In genomic region chr13:51918781-51919170, GRCm38 (mm10) we compare ENCODE assay signal across 10 mouse cellular contexts.
A peak's percentile ranks its signal among the peaks of the same experiment; 100 is the strongest.
DNase-seq lines count a peak whose midpoint lies in the region; ATAC-seq and TF ChIP-seq lines count a peak whose summit lies in the region.
"Had no signal": no experiment of that assay in that cellular context is flagged by ENCODE, and none has a peak within 500 bp of the region (broad histone marks: within the 10 kb centered on the region; RNA-seq: fewer than 3 reads in every experiment).

No protein-coding gene starts in this region.

- DNase-seq in kidney, adult 2 months = peak; percentile 80
- DNase-seq in kidney, postnatal 14 days = no peak
- peak; percentile 60 to 79 for DNase-seq in kidney, postnatal 36 days
- DNase-seq in stomach, postnatal 0 days (ENCODE audit: low spot score) = no peak
- no peak for DNase-seq in layer of hippocampus, adult 9-11 months
- no peak for DNase-seq in heart, adult 8-10 months (ENCODE audit: low spot score)
- no peak for DNase-seq in spleen, postnatal 10 days (ENCODE audit: low spot score in 2 of 2)

- no peak overlapping the region for H3K27ac ChIP-seq in kidney, adult 2 months (ENCODE audit: insufficient read depth, low read depth, low read length)
- H3K27ac ChIP-seq in forebrain, embryonic 16.5 days (ENCODE audit: low read length) = peak overlapping the region; percentile 77
- H3K27ac ChIP-seq in stomach, postnatal 0 days (replicated peaks) = no peak overlapping the region
- H3K27ac ChIP-seq: kidney, postnatal 0 days; lung, embryonic 15.5 days had no signal

- H3K36me3 ChIP-seq in kidney, adult 2 months (ENCODE audit: control insufficient read depth, insufficient read depth, low read length) = no peaks in the 10 kb centered on the region
- H3K36me3 ChIP-seq in forebrain, embryonic 16.5 days (ENCODE audit: control insufficient read depth, insufficient read depth) = no peaks in the 10 kb centered on the region
- no peaks in the 10 kb centered on the region for H3K36me3 ChIP-seq in stomach, postnatal 0 days (ENCODE audit: control insufficient read depth, insufficient read depth, low read length)
- H3K36me3 ChIP-seq: lung, embryonic 15.5 days had no signal

- peaks cover 6% of the 10 kb centered on the region; the same call in 1 of the 2 replicates for H3K4me1 ChIP-seq in kidney, adult 2 months (ENCODE audit: control insufficient read depth, insufficient read depth, low read length)
- H3K4me1 ChIP-seq in forebrain, embryonic 16.5 days (replicated peaks; ENCODE audit: control insufficient read depth, insufficient read depth, low read length) = peaks cover 56% of the 10 kb centered on the region
- peaks cover 5% of the 10 kb centered on the region for H3K4me1 ChIP-seq in stomach, postnatal 0 days (replicated peaks; ENCODE audit: control insufficient read depth, insufficient read depth)

- no peak overlapping the region for H3K4me3 ChIP-seq in kidney, adult 2 months (ENCODE audit: insufficient read depth, low read depth, low read length)
- no peak overlapping the region for H3K4me3 ChIP-seq in forebrain, embryonic 16.5 days (replicated peaks; ENCODE audit: low read length)
- no peak overlapping the region for H3K4me3 ChIP-seq in stomach, postnatal 0 days (ENCODE audit: low read depth, low read length)
- H3K4me3 ChIP-seq: lung, embryonic 15.5 days had no signal

- no peak for TF ChIP-seq POLR2A in kidney, adult 2 months (IDR thresholded peaks at IDR 0.05; ENCODE audit: low read depth, low read length)

- ATAC-seq in forebrain, embryonic 16.5 days = peak; percentile 8
- ATAC-seq in stomach, postnatal 0 days (ENCODE audit: low FRiP score, low TSS enrichment) = no peak

- no peaks in the 10 kb centered on the region for H3K9me3 ChIP-seq in forebrain, embryonic 16.5 days (ENCODE audit: control insufficient read depth, low read length)
- H3K9me3 ChIP-seq in stomach, postnatal 0 days (ENCODE audit: control insufficient read depth, low read length) = no peaks in the 10 kb centered on the region
- H3K9me3 ChIP-seq: lung, embryonic 15.5 days had no signal

- no peak overlapping the region for H3K4me2 ChIP-seq in forebrain, embryonic 16.5 days (ENCODE audit: low read length)
- no peak overlapping the region for H3K4me2 ChIP-seq in stomach, postnatal 0 days (replicated peaks; ENCODE audit: low read depth)
- H3K4me2 ChIP-seq: lung, embryonic 15.5 days had no signal

- no peaks in the 10 kb centered on the region for H3K27me3 ChIP-seq in kidney, adult 2 months (replicated peaks; ENCODE audit: control insufficient read depth, insufficient read depth, low read length)
- no peaks in the 10 kb centered on the region for H3K27me3 ChIP-seq in forebrain, embryonic 16.5 days (replicated peaks; ENCODE audit: control insufficient read depth, insufficient read depth, low read length)
- H3K27me3 ChIP-seq in stomach, postnatal 0 days (ENCODE audit: control insufficient read depth, insufficient read depth, low read length) = no peaks in the 10 kb centered on the region
- H3K27me3 ChIP-seq: lung, embryonic 15.5 days had no signal

- H3K9ac ChIP-seq in forebrain, embryonic 16.5 days (replicated peaks; ENCODE audit: low read depth, low read length) = peak overlapping the region; percentile 15; the same call in 1 of the 2 replicates
- 0 out of 2 replicates have a peak overlapping the region, but pooled peaks have one; percentile 27 for H3K9ac ChIP-seq in stomach, postnatal 0 days (ENCODE audit: low read length)
- H3K9ac ChIP-seq: lung, embryonic 15.5 days had no signal

- TF ChIP-seq EP300 in stomach, postnatal 0 days (optimal IDR thresholded peaks at IDR 0.05) = no peak

- WGBS in kidney, adult 2 months = 50% methylated on average over 10 of the region's 10 CpGs
- WGBS in forebrain, embryonic 16.5 days = 2% methylated on average over 10 of the region's 10 CpGs
- 52% methylated on average over 10 of the region's 10 CpGs for WGBS in stomach, postnatal 0 days

- TF ChIP-seq CTCF in kidney, adult 2 months (conservative IDR thresholded peaks at IDR 0.05; ENCODE audit: insufficient read depth, insufficient read length, low read depth, low read length) = no peak
- TF ChIP-seq CTCF in stomach, postnatal 0 days (IDR thresholded peaks at IDR 0.05; ENCODE audit: low read depth) = no peak

Comparison
In these comparisons a context has a peak if more than half of its experiments do, and no peak if none do; other contexts are left out.
1. DNase-seq: peak in kidney, adult 2 months (single experiment) and kidney, postnatal 36 days (2 of 2); none in kidney, postnatal 14 days (single experiment), stomach, postnatal 0 days (single experiment), layer of hippocampus, adult 9-11 months (single experiment), heart, adult 8-10 months (single experiment) and spleen, postnatal 10 days (0 of 2).